Mouse (Mus musculus) MEL (cell line): ENCODE measurements around the gene Fus.

Experiments used
- CHD2 ChIP-seq: IDR thresholded peaks from 2 replicates; pipeline ENCODE4 v1.6.1; 2011; ENCODE audit warnings: low read length, improper control_type of control experiment
- CTCF ChIP-seq, 3 experiments: IDR thresholded peaks in 2 of 3; conservative IDR thresholded peaks in 1 of 3; 2 replicates each; pipeline ENCODE4 v1.5.1; 2011 to 2012; ENCODE audit warnings: low read length in 3 of 3, low read depth in 2 of 3, mild to moderate bottlenecking in 2 of 3, improper control_type of control experiment in 1 of 3, inconsistent platforms in 1 of 3, mixed read lengths in 1 of 3, moderate library complexity in 1 of 3; ENCODE audit not compliant: control insufficient read depth in 1 of 3, insufficient read depth in 1 of 3, poor library complexity in 1 of 3, severe bottlenecking in 1 of 3
- EP300 ChIP-seq, 2 experiments: IDR thresholded peaks; 2 replicates each; pipeline ENCODE4 v1.6.1; 2011; ENCODE audit warnings: improper control_type of control experiment in 2 of 2, low read length in 2 of 2, low read depth in 1 of 2, mild to moderate bottlenecking in 1 of 2
- GATA1 ChIP-seq: IDR thresholded peaks from 2 replicates; pipeline ENCODE4 v1.6.1; 2011; ENCODE audit warnings: low read depth, low read length, improper control_type of control experiment
- MAFK ChIP-seq: IDR thresholded peaks from 2 replicates; pipeline ENCODE4 v1.6.1; 2011; ENCODE audit warnings: low read depth, mild to moderate bottlenecking, low read length, improper control_type of control experiment, borderline replicate concordance
- MXI1 ChIP-seq: IDR thresholded peaks from 2 replicates; pipeline ENCODE4 v1.6.1; 2011; ENCODE audit warnings: mild to moderate bottlenecking, low read depth, low read length, improper control_type of control experiment
- NRF1 ChIP-seq: IDR thresholded peaks from 2 replicates; pipeline ENCODE4 v1.6.1; 2014; ENCODE audit warnings: low read depth, mild to moderate bottlenecking, inconsistent platforms, low read length, improper control_type of control experiment, moderate library complexity; ENCODE audit not compliant: poor library complexity, insufficient read depth, severe bottlenecking
- POLR2A ChIP-seq, 2 experiments: IDR thresholded peaks; 2 replicates each; pipeline ENCODE4 v1.6.1; 2011 to 2012; ENCODE audit warnings: low read length in 2 of 2, mild to moderate bottlenecking in 2 of 2, control low read depth in 1 of 2, improper control_type of control experiment in 1 of 2, low read depth in 1 of 2, moderate library complexity in 1 of 2; ENCODE audit not compliant: control insufficient read depth in 1 of 2, insufficient read depth in 1 of 2, poor library complexity in 1 of 2
- POLR2AphosphoS2 ChIP-seq: IDR thresholded peaks from 2 replicates; pipeline ENCODE4 v1.6.1; 2011; ENCODE audit warnings: low read length, improper control_type of control experiment
- SIN3A ChIP-seq: IDR thresholded peaks from 2 replicates; pipeline ENCODE4 v1.6.1; 2012; ENCODE audit warnings: low read length, improper control_type of control experiment, inconsistent platforms
- ZNF384 ChIP-seq: IDR thresholded peaks from 2 replicates; pipeline ENCODE4 v1.6.1; 2012; ENCODE audit warnings: low read depth, mild to moderate bottlenecking, inconsistent platforms, low read length, improper control_type of control experiment

- TF ChIP-seq POLR2A (IDR thresholded peaks at IDR 0.05; ENCODE audit: control insufficient read depth in 1 of 2, insufficient read depth in 1 of 2, low read depth in 1 of 2, low read length in 2 of 2, poor library complexity in 1 of 2): no peak
- no peak for TF ChIP-seq CTCF (IDR thresholded peaks at IDR 0.05 in 2 of 3, conservative IDR thresholded peaks at IDR 0.05 in 1 of 3; ENCODE audit: control insufficient read depth in 1 of 3, insufficient read depth in 1 of 3, low read depth in 2 of 3, low read length in 3 of 3, poor library complexity in 1 of 3, severe bottlenecking in 1 of 3)
- TF ChIP-seq NRF1: no peak
- no peak for TF ChIP-seq EP300 (IDR thresholded peaks at IDR 0.05; ENCODE audit: low read depth in 1 of 2, low read length in 2 of 2)
- TF ChIP-seq MAFK: no peak
- no peak for TF ChIP-seq POLR2AphosphoS2
- no peak for TF ChIP-seq GATA1
- TF ChIP-seq CHD2: no peak
- TF ChIP-seq MXI1: no peak
- TF ChIP-seq ZNF384: peak; percentile 43; the same call in 1 of the 2 replicates
- TF ChIP-seq SIN3A: no peak
Measured at GRCm38 (mm10) chr7:128033616-128034015, 66.4 kb downstream of the Fus start.
